Mouse (Mus musculus) gastrocnemius, postnatal 4 days (tissue): ENCODE results near the gene Mrfap1. TPM values are rescaled to one million over a fixed set of nuclear protein-coding genes. Genes with fewer than 3 reads are reported as not detected.

Experiments
- DNase-seq, 2 experiments: peaks; one replicate each; pipeline ENCODE4 v3.0.0; 2021 to 2022; ENCODE audit warnings: low spot score in 2 of 2, mixed read lengths in 2 of 2
- total RNA-seq, 2 experiments: library from RNA; stranded (reverse); gene quantifications; 2 replicates each; pipeline ENCODE4 v1.2.3; 2021

Mrfap1 gene
- total RNA-seq, 2 experiments from 2014 or later, result 330 to 357 TPM

DNA sequence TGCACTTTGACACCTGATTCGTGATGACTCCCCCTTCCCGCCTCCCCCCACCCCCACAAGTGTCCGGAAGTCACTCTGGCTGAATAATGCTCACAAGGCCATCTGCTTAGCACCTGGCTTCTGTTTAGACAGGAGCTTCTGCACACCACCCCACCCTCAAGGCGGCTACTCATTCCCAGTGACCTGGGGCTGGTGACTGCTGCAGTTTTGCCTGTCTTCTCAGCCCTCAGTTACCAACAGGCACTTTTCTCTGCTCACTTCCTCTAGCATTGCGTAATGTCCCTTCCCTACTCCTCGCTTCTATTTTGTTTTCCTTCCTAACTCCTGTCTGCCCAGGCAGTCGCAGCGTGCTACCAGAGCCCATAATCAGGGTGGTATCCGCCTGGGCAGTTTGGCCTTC lies 4.7 kb downstream of the Mrfap1 start:
- DNase-seq, result no peak

DNA sequence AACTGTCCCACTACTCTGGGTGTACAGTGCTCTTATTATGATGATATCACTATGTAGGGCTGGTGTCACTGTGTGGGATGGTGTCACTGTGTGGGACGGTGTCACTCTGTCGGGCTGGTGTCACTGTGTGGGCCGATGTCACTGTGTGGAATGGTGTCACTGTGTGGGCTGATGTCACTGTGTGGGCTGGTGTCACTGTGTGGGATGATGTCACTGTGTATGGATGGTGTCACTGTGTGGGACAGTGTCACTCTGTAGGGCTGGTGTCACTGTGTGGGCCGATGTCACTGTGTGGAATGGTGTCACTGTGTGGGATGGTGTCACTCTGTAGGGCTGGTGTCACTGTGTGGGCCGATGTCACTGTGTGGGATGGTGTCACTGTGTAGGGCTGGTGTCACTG lies 10.5 kb downstream of the Mrfap1 start:
- no peak for DNase-seq

DNA sequence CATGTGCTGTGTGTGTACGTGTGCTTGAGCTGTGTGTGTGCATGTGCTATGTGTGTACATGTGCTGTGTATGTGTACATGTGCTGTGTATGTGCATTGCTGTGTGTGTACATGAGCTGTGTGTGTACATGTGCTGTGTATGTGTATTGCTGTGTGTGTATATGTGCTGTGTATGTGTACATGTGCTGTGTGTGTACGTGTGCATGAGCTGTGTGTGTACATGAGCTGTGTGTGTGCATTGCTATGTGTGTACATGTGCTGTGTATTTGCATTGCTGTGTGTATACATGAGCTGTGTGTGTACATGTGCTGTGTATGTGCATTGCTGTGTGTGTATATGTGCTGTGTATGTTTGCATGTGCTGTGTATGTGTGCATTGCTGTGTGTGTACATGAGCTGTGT lies 17.1 kb downstream of the Mrfap1 start:
- DNase-seq, result no peak

DNA sequence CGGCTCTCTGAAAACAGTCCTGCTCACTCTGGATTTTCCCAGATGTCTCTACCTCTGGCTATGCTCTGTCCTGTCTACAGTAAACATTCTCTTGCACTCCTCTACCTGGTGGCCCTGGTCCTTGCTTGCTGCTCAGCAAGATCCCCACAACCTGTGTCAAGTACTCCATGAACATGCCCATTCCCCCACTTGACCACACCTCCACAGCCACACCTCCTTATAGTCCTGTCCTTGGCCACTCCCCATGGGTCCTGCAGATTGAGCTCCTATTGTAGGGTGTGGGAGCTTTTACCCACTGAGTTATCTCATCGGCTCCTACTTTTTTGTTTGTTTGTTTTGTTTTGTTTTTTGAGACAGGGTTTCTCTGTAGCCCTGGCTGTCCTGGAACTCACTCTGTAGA lies 17.7 kb downstream of the Mrfap1 start:
- DNase-seq, result no peak

DNA sequence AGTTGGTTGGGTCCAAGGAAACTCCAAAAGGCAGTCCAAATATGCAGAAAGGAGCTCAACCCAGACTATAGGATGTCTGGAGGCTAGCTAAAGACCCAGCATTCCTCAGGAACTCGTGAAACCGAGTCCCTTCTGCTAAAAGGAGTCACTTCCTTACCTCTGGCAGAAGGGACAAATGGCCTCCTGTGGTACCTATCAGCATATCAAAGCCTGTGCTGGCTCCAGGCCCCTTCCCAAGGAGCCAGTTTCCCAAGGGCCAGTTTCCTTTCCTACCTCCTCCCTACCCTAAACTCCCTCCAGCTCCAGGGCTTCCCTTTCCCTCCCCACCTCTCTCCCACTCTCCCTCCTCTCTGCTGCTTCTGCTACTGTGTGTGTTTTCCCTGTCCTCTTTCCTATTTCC lies 19.4 kb downstream of the Mrfap1 start:
- DNase-seq, result no peak

DNA sequence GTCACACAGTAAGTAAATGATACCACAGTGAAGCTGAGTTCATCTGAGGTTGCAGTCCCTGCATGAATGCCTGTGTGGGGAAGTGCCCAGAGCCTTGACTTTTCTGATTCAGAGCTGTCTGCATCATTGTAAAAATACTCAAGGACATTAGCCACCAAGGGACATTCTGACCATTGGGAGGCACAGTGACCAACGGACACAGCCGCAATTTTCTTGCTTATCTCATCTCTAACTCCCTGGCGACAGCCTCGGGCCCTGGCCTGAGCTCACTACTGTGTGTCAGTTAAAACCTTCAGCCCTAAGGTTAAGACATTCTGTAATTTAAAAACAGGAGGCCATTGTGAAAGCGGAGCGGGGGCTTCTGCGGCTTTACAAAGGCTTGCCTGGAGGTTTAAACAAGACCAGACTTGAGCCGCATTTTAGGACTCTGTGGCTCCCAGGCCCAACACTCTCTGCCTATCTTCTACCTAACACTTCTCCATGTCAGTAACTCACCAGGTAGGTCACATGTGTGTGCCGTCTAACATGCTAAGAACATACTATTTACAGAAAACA lies 20.5 kb downstream of the Mrfap1 start:
- no peak for DNase-seq

DNA sequence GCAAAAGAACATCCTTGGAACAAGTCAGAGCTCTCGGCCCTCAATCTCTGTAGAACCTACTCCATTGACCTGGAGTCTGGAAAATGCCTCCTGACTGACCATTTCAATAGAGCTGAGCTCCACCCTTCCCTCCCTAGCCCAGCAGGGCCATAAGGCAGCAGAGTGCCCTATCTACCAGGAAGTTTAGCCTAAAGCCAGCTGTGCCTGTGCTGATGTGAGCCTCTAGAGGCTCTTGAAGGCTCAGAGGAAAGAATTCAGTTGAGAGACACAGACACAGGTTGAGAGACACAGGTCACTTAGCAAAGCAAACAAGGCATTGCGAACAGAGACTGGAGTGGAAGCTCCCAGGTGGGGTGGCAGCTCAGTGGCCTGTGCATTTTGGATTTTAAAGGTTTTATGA lies 21.3 kb downstream of the Mrfap1 start:
- DNase-seq, result no peak

DNA sequence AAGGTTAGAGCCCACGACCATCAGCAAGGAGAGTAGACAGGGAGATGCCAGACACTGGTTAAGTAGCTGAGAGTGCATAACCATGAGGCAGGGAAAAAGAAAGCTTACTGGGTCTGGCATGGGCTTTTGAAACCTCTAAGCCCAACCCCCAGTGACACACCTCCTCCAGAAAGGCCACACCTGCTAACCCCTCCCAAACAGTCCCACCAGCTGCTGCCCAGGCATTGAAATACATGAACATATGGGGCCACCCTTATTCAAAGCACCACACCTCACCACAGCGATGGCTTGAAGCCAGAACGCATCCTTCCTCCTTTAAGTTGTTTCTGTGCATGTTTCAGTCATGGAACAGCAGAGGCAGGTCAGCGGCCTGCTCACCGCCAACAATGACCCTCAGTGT lies 24.0 kb downstream of the Mrfap1 start:
- DNase-seq, result no peak

DNA sequence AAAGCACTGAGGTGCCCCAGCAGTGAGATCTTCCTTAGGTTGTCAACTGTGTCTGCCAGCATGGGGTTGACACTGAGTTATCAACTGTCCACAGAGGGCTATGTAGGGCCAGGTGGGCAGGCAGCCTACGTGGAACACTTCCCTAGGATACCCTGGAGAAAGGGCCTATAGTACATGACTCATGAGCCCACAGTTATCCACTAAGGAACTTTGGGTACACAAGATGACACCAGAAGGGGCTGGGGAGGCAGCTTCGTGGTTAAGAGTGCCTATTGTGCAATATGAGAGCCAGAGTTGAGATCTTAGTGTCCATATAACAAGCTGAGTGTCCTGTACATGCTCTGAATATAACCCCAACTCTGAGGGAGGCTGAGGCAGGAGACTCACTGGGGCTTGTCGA lies 27.0 kb downstream of the Mrfap1 start:
- no peak for DNase-seq

DNA sequence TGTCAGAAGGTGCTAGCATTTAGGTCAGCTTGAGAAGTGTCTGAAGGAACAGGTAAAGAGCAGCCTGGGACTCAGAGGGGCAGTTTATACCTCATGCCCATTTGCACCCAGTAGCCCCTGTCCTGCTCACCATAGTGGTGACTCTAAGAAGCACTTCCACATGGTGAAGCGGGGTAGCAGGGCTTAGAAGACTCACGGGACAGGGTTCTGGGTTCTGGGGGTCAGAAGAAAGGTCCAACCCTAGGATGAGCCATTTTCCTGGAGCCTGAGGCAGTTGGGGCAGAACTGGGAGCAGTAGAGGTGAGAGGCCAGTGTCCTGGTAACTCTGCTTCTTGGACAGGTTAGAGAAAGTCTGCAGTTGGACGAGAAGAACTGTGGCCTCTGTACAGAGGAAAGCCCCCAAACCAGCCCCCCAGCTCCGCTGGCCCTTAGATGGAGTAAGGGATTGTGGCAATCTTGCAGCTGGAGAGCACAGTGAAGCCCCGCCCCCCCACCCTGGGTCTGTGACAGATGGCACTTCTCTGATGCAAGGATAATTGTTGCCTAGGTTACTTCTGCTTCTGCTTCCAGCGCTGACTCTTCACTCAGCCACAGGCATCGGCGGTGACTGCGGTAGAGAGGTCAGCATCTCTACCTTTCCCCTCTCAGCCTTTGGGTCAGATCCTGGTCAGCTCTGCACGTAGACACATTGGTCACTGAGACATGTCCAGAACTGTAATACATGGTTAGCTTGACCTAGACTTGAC lies 29.4 kb downstream of the Mrfap1 start:
- no peak for DNase-seq

DNA sequence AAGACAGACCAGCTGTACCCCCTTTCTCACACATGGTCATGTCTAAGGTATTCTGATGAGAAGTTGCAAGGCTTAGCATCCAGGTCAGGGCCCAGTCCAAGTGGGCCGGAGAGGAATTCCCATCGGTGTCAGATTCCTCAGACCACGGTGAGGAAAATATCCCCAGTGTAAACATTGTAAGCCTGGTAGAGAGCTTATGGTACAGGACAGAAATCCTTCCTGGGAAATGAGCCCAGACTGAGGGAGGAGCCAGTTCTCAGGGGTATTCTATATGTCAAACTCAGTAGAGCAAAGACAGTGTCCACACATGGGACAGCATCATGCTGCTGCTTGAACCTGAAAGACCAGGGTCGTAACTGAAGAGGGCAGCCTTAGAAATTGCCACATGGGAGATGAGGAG lies 36.7 kb downstream of the Mrfap1 start:
- no peak for DNase-seq

DNA sequence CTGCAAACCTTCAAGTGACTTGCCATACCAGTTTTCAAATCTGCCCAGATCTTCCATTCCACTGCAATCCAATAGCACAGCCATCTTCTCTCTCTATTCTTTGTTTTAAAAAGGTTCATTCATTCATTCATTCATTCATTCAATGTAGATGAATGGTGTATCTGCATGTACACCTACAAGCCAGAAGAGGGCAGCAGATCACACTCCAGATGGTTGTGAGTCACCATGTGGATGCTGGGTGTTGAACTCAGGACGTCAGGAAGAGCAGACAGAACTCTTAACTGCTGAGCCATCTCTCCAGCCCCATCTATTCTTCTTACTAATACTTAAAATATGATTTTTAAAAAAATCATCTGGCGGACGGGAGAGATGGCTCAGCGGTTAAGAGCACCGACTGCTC lies 39.5 kb downstream of the Mrfap1 start:
- no peak for DNase-seq

DNA sequence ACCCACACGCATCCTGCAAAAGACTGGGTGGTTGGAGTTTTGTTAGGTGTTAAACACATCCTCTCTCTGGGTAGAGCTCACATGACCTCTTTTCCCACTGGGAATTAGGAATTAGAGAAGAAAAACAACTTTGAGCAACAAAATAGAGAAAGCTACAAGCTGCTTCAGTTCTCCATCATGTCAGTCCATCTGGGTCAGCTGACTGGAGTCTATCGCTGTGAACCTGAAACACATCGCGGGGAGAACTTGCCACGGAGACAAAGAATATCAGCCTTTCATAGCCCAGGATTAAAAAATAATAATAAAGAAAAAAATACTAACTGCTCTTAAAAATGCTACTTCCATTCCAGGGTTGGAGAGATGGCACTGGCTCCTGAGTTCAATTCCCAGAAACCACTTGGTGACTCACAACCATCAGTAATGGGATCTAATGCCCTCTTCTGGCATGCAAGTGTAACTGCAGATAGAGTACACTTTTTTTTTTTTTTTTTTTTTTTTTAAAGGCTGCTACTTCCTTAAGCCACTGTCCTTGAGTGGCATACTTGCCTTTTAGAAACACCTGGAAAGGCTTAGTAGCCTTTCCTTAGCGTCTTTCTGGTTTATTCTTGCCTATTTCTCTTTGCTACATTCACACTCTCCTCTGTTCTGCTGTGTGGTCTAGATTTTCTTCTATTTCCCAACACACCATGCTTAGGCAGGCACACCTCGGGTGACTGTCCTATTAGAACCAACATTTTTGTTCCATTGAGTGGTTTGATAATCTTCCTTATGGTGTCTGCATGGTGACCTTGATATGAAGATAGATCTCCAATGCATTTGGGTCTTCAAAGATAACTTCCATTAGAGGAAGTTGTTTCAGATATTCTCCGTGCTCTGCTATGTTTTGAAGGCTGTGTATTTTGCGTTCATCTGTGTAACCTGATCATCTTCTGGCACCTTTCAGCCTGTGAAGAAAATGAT lies 46.2 kb downstream of the Mrfap1 start:
- no peak for DNase-seq

DNA sequence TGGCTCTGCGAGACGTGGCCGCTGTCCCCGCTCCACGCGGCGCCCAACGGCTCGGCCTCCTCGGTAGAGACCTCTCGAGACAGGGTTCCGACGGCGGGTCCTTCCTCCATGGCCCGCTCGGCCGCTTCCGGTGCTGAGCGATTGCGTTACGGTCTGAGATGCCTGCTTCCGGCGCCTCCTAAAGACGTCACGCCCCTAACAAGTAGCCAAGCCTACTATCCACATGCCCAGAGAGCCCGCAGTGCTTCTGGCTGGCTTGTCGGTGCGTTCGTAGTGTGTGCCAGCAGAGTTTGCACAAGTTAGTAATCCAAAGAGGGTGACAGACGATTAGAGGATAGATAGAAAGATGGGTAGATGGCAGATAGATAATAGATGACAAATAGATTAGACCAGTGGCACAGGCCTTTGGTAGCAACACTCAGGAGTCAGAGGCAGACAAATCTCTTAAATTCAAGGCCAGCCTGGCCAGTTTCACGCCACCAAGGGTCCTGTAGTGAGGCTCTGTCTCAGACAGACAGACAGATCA lies 48.0 kb downstream of the Mrfap1 start, which contains the start of gene Bloc1s4:
Bloc1s4 (minus strand) TSS at position 115 of the 526 bp plus-strand sequence.
- peak; percentile 78 to 90 for DNase-seq

DNA sequence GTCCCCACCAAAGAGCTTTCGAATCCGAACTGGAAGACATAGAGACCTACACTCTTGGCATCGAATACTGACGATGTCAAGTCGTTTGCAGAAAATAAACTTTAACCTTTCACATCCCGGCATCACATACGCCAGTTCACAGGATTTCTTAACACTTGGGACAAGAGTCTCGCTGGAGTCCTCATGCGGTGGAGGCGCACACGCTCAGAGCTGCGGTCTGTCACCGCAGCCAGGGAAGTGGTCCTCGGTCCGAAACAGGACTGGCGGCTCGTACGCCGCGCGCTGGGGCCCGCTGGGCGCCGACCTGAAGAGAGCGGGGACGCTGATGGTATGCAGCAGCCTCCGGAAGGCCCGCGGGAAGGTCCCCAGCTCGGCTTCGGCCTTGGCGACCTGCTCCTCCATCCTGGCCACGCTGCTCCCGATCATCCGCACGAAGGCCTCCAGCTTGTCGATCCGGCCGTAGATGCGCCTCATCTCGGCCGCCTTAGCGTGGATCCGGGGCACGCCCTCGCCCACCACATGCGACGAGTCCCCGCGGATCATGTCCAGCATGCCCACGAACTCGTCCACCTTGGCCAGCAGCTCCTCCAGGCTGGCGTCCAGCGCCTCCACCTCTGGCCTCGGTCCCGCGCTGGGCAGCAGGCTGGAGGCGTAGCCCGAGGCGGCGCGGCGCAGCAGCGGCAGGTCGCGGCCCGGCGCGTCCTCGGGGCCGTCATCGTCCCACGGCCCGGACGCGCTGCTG lies 48.6 kb downstream of the Mrfap1 start:
- DNase-seq, result peak in 1 of 2 experiments; percentile 28

DNA sequence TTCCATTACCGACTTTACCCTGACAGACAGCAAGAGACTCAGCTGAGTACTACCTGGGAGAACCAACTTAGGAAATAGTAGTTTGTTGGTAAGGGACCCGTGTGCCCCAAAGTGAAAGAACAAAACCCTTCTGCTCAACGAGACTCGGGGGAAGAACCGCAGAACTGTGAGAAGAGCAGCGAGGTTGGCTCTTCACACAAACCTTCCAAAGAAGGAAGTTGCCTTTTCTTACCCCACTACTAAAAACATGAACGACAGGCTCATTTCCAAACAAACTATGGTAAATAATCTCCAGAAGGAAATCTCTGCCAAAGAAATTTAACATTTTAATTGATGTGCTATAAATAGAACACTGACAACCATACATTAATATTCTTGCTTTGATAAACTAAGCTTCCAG lies 49.5 kb downstream of the Mrfap1 start:
- DNase-seq, result no peak

Other genes starting within 250 kb of the Mrfap1 start
- gene Tbc1d14, start 203.5 kb downstream of the Mrfap1 start, total RNA-seq, result 10 to 100 TPM; 24.8 to 27.5 TPM
- 10 to 100 TPM; 61.3 to 72.9 TPM for gene D5Ertd579e, start 100.7 kb downstream of the Mrfap1 start, total RNA-seq
- gene Bloc1s4, start 48.1 kb downstream of the Mrfap1 start, total RNA-seq, result 10 to 100 TPM; 10.9 to 11.9 TPM
- gene Man2b2, start 33.9 kb upstream of the Mrfap1 start, total RNA-seq, result 10 to 100 TPM; 19.6 to 20.8 TPM
- gene Ppp2r2c, start 71.7 kb upstream of the Mrfap1 start, total RNA-seq, result 1 to 10 TPM; 1.2 to 1.8 TPM
- 10 to 100 TPM; 22.2 TPM for gene Wfs1, start 192.4 kb upstream of the Mrfap1 start, total RNA-seq